Mouse (Mus musculus): Measurements from ENCODE around the gene Nfatc2. TPM values are rescaled to one million over a fixed set of nuclear protein-coding genes. Genes with fewer than 3 reads are reported as not detected.

Nfatc2 gene
- total RNA-seq, 2 experiments from 2014 or later = 0.46 to 1.7 TPM

DNA sequence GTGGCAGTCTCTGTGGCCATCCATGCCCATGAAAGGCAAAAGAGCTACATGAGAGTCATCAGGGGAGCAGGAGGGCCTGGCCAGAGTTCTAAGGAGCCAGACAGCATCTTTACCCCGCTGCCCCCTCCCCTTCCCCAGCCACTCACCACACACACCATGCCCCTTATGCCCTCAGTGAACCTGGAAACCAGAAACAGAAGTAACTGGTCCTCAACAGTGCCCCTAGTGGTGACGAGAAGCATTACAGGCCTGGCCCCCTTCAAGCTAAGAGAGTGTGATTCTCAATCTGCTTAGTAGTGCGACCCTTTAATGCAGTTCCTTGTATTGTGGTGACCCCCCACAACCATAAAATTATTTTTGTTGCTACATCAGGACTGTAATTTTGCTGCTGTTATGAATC is 150.5 kb downstream of the Nfatc2 start:
- ATAC-seq (replicated peaks; ENCODE audit: poor library complexity, severe bottlenecking) = peak; percentile 47

DNA sequence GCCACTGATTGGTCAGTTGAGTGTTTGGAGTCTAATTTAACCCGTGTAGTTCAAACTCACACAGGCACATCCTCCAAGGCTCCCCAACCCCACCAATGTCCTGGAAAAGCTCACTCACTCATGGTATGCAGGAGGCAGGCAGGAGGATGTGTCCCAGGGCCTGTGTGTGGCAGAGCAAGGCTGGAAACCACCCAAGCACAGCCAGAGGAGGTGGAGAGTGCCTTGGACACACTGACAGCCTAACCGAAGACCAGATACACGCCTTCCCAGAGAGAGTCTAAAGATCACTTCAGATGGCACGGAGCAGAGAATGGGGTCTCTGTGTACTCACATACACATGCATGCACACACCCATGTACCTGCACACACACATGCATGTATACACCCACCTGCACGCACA is 153.4 kb downstream of the Nfatc2 start:
- ATAC-seq (replicated peaks; ENCODE audit: poor library complexity, severe bottlenecking) = no peak

DNA sequence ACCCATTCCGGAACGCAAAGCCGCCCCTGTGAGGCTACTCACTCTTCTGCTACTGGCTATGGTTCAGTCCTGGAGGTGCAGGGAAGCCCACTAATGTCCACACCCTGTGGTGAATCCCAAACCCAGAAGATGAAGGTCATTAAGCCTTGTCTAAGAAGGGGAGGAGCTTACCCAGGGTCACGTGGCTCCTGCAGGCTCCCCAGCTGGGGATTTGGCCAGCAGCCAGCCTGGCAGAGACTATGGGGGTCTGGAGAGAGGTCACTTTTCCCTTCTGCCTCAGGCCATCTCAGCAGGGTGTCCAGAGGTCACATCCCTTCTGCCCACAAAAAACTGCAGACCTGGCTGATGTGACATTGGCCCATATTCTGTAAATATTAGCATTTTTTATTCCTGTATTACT is 153.9 kb downstream of the Nfatc2 start:
- ATAC-seq (replicated peaks; ENCODE audit: poor library complexity, severe bottlenecking) = no peak

DNA sequence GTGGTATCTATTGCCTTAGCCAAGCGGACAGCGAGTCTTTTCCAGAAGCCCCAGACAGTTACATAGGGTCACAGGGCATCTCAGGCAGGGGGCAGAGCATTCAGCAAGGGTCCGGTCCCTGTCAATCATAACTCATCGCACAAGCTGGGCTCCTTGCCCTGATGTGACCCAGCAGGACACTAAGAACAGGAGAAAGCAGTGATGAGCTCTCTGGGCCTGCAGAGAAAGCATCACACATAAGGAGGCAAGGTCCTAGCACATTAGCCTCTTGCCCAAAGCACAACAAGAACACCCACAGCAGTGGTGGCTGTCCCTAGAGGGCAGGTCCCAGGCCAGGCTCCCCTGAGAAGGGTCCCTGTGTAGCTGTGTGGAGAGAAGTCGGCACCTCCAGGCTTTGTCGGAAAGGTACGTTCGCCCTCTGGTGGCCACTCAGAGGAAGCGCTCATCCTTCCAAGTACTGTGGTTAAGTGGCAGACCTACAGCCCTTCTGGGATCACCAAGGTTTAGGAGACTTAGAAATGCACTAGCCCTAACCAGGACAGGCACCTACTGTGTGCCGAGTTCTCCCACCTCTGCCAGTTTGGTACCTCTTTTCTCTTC is 156.1 kb downstream of the Nfatc2 start:
- ATAC-seq (replicated peaks; ENCODE audit: poor library complexity, severe bottlenecking) = peak; percentile 81

DNA sequence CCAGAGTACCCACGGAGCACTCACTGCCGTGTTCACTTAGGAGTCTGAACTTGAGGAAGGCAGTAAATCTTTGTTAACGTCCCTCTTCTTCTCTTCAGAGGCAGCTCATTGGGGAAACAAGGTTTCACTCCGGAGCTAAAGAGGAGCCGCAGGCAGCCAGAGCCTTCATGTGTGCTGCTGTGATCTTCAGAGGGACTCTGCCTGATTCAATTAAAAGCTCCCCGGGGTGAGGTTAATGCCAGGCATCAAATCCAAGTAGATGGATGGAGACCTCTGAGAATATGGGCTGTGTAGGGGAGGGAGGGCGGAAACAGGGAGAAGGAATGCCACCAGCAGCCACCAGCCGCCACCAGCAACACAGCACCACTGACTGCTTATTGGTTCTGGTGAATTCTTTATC is 157.3 kb downstream of the Nfatc2 start:
- ATAC-seq (replicated peaks; ENCODE audit: poor library complexity, severe bottlenecking) = no peak

DNA sequence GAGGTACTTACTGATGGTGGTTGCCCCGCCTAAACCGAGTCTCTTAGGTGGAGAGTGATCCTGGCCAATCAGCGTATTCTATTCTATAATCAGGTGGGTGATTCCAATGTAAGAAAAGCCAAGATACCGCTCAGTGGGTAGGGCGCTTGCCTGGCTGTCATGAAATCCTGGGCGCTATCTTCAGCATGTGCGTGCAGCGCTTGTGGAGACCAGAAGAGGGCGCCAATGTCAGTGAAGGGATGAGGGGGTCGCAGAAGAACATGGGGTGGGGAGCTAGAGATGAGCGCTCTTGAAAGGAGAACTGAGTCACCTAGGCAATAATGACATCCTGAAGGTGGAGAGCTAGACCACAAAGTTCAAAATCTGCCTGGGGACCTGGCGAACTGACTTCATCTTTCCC is 160.0 kb downstream of the Nfatc2 start:
- no peak for ATAC-seq (replicated peaks; ENCODE audit: poor library complexity, severe bottlenecking)

DNA sequence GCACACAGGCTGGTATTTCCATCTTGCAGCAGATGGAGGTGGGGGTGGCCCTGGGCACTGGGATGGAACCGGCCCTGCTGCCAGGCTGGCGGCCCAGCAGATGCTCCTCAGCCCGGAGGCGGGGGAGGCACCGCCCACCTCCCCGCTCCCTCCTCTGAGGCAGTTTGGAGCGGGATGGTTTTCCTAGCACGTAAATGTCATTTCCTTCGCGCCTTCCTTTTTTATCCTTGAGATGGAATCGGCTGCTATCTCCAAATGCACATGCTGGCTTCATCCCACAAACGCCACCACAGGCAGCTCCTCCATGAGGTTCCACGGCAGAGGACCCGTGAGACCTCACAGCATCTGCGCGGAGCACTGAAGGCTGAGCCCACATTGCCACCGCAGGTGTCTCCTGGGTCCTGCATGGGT is 160.5 kb downstream of the Nfatc2 start:
- no peak for ATAC-seq (replicated peaks; ENCODE audit: poor library complexity, severe bottlenecking)

DNA sequence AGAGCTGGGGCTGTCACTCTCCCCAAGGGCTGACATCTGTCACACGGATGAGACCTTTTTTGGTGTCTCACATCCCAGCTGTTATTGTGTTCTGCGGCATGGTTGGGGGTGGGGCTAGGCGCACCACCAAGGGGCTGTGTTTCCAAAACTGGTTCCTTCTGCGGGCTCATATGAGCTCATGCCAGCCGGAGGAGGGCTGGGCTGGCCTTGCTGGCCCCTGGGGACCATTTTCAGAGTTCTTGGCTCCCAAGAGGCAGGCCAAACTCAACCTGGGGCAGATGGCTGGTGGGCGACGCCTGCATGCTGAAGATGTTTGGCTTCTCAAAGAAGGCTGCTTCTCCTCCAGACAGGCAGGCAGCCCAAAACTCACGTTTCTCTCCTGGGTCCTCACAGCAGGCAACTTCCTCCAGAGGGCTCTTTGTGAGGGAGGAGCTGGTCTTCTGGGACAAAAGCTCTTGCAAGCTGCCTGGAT is 162.4 kb downstream of the Nfatc2 start:
- ATAC-seq (replicated peaks; ENCODE audit: poor library complexity, severe bottlenecking) = no peak

DNA sequence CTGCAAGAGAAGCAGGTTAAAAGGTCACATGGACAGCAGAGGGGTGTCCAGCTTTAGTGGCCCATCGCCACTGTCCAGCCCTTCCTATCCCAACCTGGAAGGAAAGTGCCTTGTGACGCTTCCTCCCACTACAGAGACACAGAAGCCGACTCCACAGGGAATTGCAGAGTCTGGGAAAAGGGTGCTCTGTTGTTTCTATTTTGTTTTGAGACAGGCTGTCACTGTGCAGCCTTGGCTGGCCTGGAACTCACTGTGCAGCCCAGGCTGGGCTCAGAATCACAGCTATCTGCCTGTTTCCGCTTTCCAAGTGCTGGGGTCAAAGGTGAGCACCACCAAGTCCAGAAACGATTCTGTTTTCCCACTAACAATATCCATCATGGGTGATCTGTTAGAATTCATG is 167.3 kb downstream of the Nfatc2 start:
- no peak for ATAC-seq (replicated peaks; ENCODE audit: poor library complexity, severe bottlenecking)

DNA sequence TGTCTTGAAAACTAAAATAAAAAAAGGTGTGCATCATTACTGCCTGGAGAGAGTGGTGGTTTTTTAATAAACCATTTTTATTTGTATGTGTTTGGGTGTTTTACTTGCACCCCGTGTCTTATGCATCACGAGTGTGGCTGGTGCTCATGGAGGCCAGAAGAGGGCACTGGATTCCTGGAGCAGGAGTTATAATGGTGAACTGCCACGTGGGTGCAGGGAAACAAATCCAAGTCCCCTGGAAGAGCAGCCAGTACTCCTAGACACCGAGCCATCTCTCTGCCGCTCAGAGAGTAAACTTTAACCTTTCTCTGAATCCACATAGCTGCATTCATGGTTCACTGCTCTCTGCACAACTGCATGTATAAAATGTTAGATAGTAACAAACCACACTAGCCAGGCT is 168.1 kb downstream of the Nfatc2 start:
- ATAC-seq (replicated peaks; ENCODE audit: poor library complexity, severe bottlenecking) = no peak

DNA sequence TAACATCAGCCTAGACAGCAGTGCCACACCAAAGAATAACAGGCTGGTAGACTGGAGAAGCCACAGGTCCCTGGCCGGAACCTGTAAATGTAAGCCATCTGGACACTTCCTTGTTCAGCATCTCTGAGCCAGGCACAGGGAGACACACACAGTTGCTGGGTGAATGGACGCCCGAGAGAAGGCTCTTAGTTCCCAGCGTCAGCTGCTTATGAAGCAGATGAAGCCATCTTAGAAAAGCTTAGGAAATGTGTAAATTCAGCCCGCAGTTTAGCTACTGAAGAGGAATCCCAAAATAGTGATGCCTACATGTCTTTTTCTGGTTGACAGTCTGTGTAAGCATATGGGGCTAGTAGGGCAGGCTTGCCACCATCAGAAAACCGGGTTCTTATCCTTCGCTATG is 169.1 kb downstream of the Nfatc2 start:
- no peak for ATAC-seq (replicated peaks; ENCODE audit: poor library complexity, severe bottlenecking)

DNA sequence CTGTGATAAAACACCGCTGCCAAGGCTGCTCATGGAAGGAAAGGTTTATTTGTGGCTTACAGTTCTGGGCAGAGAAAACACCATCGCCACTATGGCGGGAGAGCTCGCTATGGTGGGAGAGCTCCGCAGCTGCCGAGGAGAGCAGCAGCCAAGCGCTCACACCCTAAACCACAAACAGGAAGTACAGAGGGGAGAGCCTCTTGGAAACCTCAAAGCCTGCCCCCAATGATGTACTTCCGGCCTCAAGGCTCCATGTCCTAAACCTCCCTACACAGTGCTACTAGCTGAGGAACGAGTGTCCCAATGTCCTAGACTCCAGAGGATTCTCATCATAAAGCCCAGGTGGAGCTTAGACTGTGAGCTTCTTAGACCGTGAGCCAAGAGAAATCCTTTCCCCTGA is 171.9 kb downstream of the Nfatc2 start:
- ATAC-seq (replicated peaks; ENCODE audit: poor library complexity, severe bottlenecking) = peak; percentile 96

DNA sequence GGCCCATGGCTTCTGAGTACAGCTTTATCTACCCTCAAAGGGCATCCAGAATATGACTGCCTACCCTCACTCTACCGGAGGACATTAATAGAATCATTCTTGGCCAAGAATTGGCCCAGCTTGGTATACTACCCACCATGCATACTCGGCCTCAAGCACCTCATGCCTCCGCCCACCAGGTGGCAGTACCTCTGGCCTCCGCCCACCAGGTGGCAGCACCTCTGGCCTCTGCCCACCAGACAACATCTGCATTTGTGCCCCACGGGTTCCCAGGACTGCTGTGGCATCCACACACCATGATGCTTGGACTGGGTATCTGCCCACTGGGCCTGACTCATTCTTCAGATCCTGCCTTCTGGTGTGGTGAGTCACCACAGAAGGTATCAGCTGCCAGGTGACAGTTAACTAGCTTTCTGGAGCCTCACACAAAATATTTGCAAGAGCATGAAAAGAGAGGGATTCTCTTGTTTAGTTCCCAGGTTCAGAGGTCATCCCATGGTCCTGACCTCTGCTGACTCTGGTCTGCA is 173.0 kb downstream of the Nfatc2 start:
- ATAC-seq (replicated peaks; ENCODE audit: poor library complexity, severe bottlenecking) = peak; percentile 28; the same call in 1 of the 2 replicates

Other genes starting within 250 kb of the Nfatc2 start
- gene Atp9a, start 140.8 kb upstream of the Nfatc2 start, total RNA-seq (2014; fragmentation: Nextera tagmentation) = 0.62 TPM in 1 of 2 replicates, not detected in the other
- 0.56 and 0.82 TPM in 2 replicates for gene Atp9a, start 140.8 kb upstream of the Nfatc2 start, total RNA-seq (2017)
- gene Sall4, start 166.3 kb upstream of the Nfatc2 start, total RNA-seq (2014; fragmentation: Nextera tagmentation) = not detected in 2 replicates
- not detected in 2 replicates for gene Sall4, start 166.3 kb upstream of the Nfatc2 start, total RNA-seq (2017)